Mouse (Mus musculus) bone marrow macrophage, adult 2 months (primary cell): Measurements from ENCODE around the gene Eva1b. TPM values are rescaled to one million over a fixed set of nuclear protein-coding genes. Genes with fewer than 3 reads are reported as not detected.

Experiments
- H3K27ac ChIP-seq: 2 replicates; pipeline ENCODE4 v1.5.1; 2012; ENCODE audit warnings: low read depth, low read length; ENCODE audit not compliant: insufficient read depth
- H3K4me1 ChIP-seq: 2 replicates; pipeline ENCODE4 v1.6.1; 2012; ENCODE audit warnings: low read length; ENCODE audit not compliant: control insufficient read depth, insufficient read depth
- H3K4me3 ChIP-seq: 2 replicates; pipeline ENCODE4 v1.5.1; 2012; ENCODE audit warnings: mild to moderate bottlenecking, low read length, moderate library complexity; ENCODE audit not compliant: insufficient read depth
- CTCF ChIP-seq: IDR thresholded peaks from 2 replicates; pipeline ENCODE4 v1.5.1; 2012; ENCODE audit warnings: low read depth, mild to moderate bottlenecking, low read length, moderate library complexity
- POLR2A ChIP-seq: IDR thresholded peaks from 2 replicates; pipeline ENCODE4 v1.6.1; 2012; ENCODE audit warnings: mild to moderate bottlenecking, low read depth, low read length, borderline replicate concordance
- polyA plus RNA-seq: library from polyadenylated mRNA; stranded (reverse); fragments of >200 nt; gene quantifications from 2 replicates; pipeline ENCODE4 v1.2.4, GENCODE M21; 2012; ENCODE audit not compliant: missing spikeins, insufficient read depth, insufficient read length

Gene Eva1b
- polyA plus RNA-seq, 1 experiment: 20.7 TPM

DNA sequence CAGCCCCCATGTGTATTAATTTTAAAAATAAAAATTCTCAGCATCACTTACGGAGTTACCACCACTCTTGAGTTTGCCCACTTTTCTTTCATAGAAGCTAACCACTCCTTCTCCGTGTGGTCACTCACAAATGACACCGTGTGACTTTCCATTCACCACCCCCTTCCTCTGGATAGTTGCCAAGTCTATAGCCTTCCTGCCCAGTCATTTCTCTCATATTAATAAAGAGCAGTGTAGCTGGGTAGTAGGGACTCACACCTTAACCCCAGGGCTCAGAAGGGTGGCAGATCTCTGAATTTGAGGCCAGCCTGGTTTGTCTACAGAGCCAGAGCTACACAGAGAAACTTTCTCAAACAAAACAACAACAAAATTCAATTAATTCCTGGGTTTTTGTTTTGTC, 49.9 kb downstream of the Eva1b start:
- no peak overlapping the region for H3K27ac ChIP-seq
- no peak overlapping the region for H3K4me3 ChIP-seq
- TF ChIP-seq CTCF (no peak), POLR2A (no peak)
- peaks cover 32% of the 10 kb centered on the region for H3K4me1 ChIP-seq

Other genes with a start within 250 kb of the Eva1b start
- gene Csf3r, start 123.2 kb upstream of the Eva1b start, polyA plus RNA-seq: 99.3 and 112 TPM in 2 replicates
- 93.3 and 98.8 TPM in 2 replicates for gene Mrps15, start 100.8 kb upstream of the Eva1b start, polyA plus RNA-seq
- gene Oscp1, start 89.2 kb upstream of the Eva1b start, polyA plus RNA-seq: 3.7 and 6.2 TPM in 2 replicates
- gene Lsm10, start 51.1 kb upstream of the Eva1b start, polyA plus RNA-seq: 37.9 and 38.6 TPM in 2 replicates
- gene Stk40, start 43.8 kb upstream of the Eva1b start, polyA plus RNA-seq: 25.5 and 26.5 TPM in 2 replicates
- gene Sh3d21, start 15.7 kb downstream of the Eva1b start, polyA plus RNA-seq: 1.3 and 2.0 TPM in 2 replicates
- 230 and 236 TPM in 2 replicates for gene Thrap3, start 55.0 kb downstream of the Eva1b start, polyA plus RNA-seq
- gene Map7d1, start 108.6 kb downstream of the Eva1b start, polyA plus RNA-seq: 131 and 139 TPM in 2 replicates
- 69.6 and 79.6 TPM in 2 replicates for gene Trappc3, start 114.6 kb downstream of the Eva1b start, polyA plus RNA-seq
- not detected in 2 replicates for gene Col8a2, start 139.0 kb downstream of the Eva1b start, polyA plus RNA-seq
- gene Adprhl2, start 174.0 kb downstream of the Eva1b start, polyA plus RNA-seq: 16.1 and 16.9 TPM in 2 replicates
- 0.86 and 1.2 TPM in 2 replicates for gene Tekt2, start 177.9 kb downstream of the Eva1b start, polyA plus RNA-seq